Mouse (Mus musculus) regulatory T cell (primary cell): ENCODE measurements around the gene Jtb.

Experiments
- in situ Hi-C: fragments of 300-600 bp; cut with MboI, MseI; formaldehyde crosslinking; loops from one replicate; pipeline ENCODE4 v1.15.1; 2025; ENCODE audit warnings: high pct_unique_total_duplicates

The Jtb gene

GRCm38 (mm10) chr3:90231507-90232333, at the start of gene Jtb:
Jtb (plus strand) TSS chr3:90231597.
- in situ Hi-C loops: no loop called here

DNA sequence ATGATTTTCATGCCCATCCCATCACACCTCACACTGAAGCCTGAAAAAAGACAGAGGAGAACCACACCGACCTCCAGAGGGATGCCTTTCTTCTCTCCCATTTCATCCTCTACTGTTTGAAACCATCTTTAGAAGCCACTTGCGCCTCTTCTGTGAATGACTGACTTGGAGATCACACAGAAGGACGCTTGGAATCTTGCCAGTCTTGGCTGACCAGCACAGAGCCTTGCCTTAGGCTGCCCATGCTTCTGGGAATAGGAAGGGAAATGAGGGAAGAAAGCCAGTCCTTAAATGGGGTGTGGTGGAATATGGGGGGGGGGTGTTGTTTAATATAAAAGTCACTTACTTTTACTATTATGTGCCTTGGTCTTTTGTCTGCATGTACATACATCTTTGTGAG, 47.8 kb upstream of the Jtb start:
- in situ Hi-C loops: no loop called here

GRCm38 (mm10) chr3:90190859-90191510, 40.4 kb upstream of the Jtb start:
- in situ Hi-C loops: no loop called here

DNA sequence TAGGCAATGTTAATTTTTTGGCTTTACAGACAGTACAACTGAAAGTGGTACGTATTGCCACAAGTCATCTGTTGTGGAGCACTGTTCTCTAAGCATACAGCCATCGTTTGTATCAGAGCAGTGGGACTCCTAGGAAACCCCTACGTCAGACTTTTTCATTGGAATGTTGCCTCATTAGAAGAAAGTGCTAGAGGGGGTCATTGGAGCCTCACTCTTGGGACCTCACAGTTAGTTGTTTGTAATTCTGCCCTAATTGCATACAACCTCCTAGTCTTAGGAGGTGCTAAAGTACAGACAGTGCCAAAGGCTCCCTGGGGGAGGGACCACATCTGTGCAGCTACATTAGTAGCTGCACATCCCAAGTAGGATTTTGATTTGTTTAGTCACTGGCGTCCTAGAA, 36.6 kb upstream of the Jtb start:
- in situ Hi-C loops: no loop called here

GRCm38 (mm10) chr3:90195644-90196043, 35.8 kb upstream of the Jtb start:
- in situ Hi-C loops: no loop called here

- in situ Hi-C loops: no loop called here
Observed at GRCm38 (mm10) chr3:90197548-90197947, 33.8 kb upstream of the Jtb start.

- in situ Hi-C loops: no loop called here
Observed at GRCm38 (mm10) chr3:90202884-90203283, 28.5 kb upstream of the Jtb start.

- in situ Hi-C loops: no loop called here
Observed at GRCm38 (mm10) chr3:90203619-90204018, 27.8 kb upstream of the Jtb start.

GRCm38 (mm10) chr3:90204582-90204981, 26.8 kb upstream of the Jtb start:
- in situ Hi-C loops: no loop called here

- in situ Hi-C loops: no loop called here
Observed at GRCm38 (mm10) chr3:90208662-90209061, 22.7 kb upstream of the Jtb start.

- in situ Hi-C loops: no loop called here
Observed at GRCm38 (mm10) chr3:90209908-90210566, 21.4 kb upstream of the Jtb start.

DNA sequence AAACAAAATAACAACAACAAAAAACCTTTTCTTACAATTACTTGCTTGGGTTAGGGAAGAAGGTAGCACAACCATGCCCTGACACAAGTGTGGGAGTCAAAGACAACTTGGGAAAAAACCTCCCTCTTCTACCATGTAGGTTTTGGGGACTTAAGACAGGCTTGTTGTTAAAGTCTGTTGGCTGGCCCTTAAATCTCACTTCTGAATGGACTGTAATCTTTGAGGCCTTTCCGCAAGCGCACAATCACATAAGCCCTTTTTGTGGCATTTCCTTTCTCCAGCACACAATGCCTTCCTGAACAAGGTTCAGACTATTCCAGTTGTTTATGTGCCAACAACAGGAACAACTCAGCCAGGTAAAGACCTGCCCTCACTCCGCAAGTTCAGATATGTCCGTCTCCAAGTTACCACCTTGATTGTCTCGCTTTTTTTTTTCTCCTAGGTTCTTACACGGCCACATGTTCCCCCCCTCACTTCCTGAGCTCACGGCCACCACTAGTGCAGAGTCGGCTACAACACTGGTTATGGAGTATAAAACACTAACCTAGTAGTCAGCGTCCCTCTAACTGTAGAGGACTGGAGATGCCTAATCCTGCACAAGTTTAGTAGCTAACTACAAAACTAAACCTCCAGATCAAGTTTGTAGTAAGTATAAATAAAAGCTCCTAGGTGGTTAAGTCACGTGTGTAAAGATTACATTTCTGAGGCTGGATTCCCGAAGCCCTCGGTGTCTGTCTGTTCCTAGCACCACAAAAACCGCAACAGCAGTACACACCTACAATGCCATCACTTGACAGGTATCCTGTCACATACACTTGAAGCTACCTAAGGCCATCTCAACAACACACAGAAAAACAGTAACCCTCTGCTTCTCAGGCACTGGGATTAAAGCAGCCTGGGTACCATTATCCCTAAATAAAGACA, 19.7 kb upstream of the Jtb start:
- in situ Hi-C loops: no loop called here

DNA sequence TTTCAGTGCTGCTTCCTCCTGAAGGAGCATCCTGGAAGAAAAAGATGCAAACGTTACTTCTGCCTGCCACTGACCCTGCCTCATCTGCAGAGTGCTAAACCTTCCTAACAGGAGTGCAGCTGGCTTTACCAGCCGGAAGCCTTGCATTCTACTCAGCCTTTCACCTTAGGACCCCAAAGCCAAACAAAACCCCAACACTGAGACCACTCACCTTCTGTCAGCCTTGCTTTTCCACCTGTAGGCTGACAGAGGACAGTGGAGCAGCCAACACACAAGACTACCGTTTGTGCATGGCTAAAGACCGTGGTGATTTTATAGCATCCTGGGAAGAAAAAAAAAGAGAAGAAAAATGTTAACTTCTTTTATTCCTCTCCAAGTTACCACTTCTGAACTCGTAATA, 18.7 kb upstream of the Jtb start:
- in situ Hi-C loops: no loop called here

GRCm38 (mm10) chr3:90213377-90213866, 18.0 kb upstream of the Jtb start, which contains the start of the genes Rps27 and Rab13:
Rps27 (minus strand) TSS chr3:90213651.
Rab13 (plus strand) TSS chr3:90213695.
- in situ Hi-C loops: no loop called here

DNA sequence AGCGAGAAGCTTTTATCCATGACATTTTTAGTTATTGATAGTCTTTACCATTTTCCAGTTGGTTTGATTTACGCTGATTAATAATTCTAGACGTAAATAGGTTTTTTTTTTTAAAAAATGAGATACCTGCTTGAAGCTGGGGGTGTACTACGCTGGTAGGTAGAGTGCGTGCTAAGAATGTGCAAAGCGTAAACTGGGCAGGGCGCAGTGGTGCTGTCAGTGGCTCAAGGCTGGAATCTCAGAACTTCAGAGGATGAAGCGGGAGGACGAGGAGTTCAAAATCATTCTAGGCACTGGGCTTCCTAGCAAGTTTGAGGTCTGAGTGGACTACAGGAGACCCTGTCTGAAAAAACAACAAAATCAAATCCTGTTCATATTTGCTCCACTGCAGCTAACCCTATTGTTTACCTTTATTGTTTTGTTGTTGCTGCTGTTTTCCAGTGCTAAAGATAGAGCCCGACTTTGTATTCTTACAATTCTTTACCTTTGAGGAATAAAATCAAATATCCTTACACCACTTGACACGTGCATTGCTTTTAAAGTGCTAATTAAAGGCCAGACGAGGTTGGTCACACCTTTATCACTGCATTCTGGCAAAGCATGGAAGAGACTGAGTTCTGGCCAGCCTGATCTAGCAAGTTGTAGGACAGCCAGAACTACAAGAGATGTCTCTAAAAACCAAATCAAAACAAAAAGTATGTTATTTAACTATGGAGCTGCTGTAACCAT, 17.3 kb upstream of the Jtb start:
- in situ Hi-C loops: no loop called here

DNA sequence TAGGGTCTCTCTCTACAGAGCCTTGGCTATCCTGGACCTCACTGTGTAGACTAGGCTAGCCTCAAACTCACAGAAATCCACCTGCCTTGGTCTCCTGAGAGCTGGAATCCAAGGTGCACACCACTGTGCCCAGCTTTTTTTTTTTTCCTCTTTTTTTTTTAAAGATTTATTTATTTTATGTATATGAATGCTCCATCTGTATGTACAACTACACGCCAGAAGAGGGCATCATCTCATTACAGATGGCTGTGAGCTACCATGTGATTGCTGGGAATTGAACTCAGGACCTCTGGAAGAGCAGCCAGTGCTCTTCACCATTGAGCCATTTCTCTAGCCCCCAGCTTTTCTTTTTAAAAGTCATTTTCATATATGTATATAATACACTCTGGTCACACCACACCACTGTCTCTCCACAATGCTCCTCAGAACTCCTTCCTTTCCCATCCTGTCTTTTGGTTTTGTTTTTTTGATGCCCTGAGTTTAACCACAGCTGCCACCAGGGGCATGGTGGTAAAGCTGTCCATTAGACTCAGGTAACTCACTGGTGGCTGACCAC, 15.5 kb upstream of the Jtb start:
- in situ Hi-C loops: no loop called here

- in situ Hi-C loops: loop anchor here (5.0 kb wide), 2 partner anchors 42 to 157 kb away; no protein-coding TSS in a partner anchor
Observed at GRCm38 (mm10) chr3:90220088-90220487, 11.3 kb upstream of the Jtb start.

GRCm38 (mm10) chr3:90220531-90220951, 10.9 kb upstream of the Jtb start:
- in situ Hi-C loops: loop anchor here (5.0 kb wide), 2 partner anchors 42 to 157 kb away; no protein-coding TSS in a partner anchor

GRCm38 (mm10) chr3:90221123-90221522, 10.3 kb upstream of the Jtb start:
- in situ Hi-C loops: loop anchor here (5.0 kb wide), 2 partner anchors 41 to 156 kb away; no protein-coding TSS in a partner anchor

DNA sequence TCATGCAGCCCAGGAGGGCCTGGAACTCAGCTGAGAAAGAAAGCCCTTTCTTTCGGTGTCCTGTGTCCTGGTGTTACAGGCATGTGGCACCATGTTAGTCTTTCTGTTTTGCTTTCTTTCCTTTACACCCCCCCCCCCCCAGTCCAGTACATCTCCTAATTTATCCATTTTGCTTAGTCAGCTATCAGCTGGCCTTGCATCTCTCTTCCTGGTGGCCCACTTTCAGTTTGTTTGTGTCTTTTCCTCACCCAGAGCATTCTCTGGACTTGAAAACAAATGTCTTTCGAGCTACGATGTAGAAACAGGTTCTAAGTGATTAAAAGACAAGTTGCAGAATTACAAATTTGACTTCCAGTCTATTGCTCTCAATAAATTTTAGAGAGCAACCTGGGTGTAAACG, 8.9 kb upstream of the Jtb start:
- in situ Hi-C loops: loop anchor here (5.0 kb wide), 2 partner anchors 40 to 155 kb away; no protein-coding TSS in a partner anchor
